Mouse (Mus musculus) telencephalon, adult 2 months (tissue): Measurements from ENCODE around the gene Tmem229a.
A peak's percentile ranks its signal among the peaks of the same experiment; 100 is the strongest.

ENCODE experiments used
- DNase-seq: peaks from one replicate; pipeline ENCODE4 v3.0.0-alpha.2; 2011; ENCODE audit warnings: low read depth, low spot score

Tmem229a gene

DNA sequence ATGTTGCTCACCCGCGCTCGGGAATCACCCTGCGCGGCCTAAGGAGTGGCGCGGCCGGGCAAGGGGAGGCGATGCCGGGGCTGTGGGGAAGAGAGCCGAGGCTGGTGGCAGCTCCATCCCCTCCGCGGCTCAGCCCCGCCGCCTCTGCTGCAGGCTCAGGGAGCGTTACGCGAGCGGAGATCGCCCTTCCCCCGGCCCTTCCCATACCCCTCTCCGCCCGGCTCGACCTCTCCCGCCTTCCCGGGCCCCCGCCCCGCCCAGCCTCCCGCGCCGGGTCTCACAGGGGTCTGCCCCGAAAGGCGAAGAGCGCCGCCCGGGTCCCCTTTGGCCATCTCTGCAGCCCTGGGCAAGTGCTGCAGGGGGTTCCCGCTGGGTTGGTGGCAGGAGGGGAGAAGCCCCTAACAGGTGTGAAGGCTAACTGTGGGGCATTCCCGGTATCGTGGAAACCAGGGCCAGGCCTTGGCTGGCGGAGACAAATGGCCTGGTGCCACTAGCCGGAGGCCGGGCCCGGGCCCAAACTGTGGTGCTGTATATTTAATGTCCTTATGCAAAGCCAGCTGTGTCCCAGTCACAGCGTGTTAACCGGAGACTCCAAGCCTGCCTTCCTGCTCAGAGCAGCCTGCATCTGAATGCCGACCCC lies at the start of gene Tmem229a:
TSS of gene Tmem229a (minus strand) at position 352 of the 640 bp plus-strand sequence.
- DNase-seq = peak; percentile 60

DNA sequence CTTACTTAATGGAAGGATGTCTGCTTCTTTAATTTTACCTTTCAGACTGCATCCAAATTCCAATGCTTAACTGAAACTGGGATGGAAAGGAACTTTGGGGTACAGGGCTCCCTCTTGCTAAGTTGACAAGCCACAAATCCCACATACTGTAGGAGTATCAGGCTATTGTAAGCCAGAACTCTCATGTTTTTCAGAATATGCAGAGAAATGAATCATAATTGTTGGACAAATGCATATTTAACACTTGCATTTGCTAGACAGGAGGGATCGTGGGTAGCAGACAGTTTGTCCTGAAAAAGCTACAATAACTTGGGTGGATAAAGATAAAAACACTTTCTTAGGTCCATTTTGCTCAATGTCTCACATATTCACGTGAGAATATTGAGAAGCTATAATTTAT lies 37.7 kb upstream of the Tmem229a start:
- DNase-seq = peak; percentile 40

GRCm38 (mm10) chr6:24989836-24990235 lies 33.7 kb upstream of the Tmem229a start:
- no peak for DNase-seq

GRCm38 (mm10) chr6:24976176-24976575 lies 20.1 kb upstream of the Tmem229a start:
- no peak for DNase-seq

DNA sequence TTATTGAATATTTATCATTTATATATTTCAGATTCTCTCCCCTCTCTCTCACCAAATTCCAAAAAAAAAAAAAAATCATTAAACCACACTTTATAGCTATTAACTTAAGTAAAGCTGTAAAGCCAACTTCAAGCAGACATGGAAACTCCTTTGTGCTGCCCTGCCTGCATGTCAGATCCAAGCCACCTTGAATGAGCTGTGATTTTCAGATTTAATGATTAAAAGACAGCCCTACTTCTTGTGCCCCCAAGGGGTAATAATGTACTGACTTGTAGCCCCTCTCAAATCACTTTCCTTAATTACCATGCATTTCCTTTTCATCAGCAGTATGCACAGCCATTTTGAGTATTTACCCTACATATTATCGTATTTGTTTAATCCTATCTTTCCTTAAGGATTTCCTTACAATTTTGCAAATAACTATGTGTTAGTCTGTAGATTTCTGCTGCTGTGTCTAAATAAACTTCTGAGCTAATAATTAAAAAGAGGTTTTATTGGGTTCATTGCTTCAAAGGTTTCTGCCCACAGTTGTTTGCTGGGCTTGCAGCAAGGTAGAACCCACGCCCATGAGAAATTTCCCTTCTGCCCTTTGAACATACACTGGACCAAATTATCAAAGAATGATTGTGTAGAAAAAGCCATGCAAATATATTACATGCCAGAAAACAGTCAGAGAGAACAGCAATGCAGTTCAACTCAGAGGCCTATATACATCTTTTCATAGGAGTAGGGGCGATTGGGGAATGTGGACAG lies 12.6 kb upstream of the Tmem229a start:
- DNase-seq = no peak

GRCm38 (mm10) chr6:24967726-24968125 lies 11.6 kb upstream of the Tmem229a start:
- no peak for DNase-seq

DNA sequence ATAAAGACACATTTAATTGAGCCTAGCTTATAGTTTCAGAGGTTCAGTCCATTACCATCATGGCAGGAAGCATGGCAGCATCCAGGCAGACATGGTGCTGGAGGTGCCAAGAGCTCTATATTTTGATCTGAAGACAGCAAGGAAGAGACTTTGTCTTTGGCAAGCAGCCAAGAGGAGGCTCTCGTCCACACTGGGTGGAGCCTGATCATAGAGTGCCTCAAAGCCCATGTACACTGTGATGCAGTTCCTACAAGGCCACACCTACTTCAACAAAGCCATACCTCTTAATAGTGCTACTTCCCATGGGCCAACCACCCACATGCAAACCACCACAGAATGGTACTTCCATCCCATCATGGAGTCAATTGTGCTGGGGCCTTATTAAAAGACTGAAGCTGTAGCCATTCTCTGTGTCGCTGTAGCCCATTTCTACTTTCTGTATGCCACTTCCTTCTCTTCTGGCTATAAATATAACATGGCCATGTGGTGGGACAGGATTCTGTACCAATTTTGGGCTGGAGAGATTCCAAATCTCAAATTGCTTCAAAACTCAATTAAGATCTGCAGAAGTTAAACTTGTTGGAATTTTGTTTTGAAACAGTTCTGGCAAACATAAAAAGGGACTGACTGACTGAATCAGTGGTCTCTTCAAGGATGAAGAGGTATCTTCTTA lies 10.0 kb upstream of the Tmem229a start:
- no peak for DNase-seq

- DNase-seq = no peak
Observed at GRCm38 (mm10) chr6:24963754-24964153, 7.7 kb upstream of the Tmem229a start.

- DNase-seq = no peak
Observed at GRCm38 (mm10) chr6:24956586-24956973, 483 bp upstream of the Tmem229a start.

DNA sequence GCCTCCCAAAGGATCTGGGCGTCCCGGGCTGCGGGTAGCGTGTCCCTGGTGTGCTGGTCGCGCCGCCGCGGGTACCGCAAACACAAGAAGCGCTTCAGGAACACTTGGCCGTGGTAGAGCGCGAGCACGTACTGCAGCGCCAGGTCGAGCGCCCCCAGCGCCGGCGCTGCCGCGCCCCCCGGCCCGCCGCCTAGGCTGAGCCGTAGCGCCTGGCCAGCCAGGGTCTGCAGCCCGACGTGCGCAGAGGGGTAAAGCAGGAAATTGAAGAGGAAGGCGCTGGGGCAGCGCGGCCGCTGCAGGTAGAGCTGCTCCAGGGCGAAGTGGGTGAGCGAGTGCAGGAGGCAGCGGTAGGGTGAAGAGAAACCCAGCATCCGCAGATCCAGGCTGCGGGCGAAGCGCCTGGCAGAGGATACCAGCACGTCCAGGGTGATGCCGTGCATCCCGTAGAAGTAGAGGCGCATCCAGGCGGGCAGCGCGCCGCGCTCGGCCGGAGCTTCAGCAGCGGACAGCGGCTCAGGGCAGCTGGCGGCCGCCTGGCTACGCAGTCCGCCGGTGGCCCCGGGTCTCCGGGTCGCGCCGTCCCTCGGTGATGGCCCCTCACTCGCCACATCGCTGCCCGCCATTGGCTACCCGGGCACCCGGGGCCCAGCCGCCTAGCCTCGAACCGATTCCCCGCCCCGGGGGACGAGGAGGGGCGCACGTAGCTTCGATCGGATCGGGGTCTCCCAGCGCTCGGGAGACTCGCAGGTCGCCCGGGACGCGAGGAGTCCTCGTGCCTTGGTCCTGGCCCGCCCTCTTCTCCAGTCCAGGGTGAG lies 759 bp downstream of the Tmem229a start:
- DNase-seq = no peak

GRCm38 (mm10) chr6:24954126-24954525 lies 2.0 kb downstream of the Tmem229a start:
- DNase-seq = no peak

- no peak for DNase-seq
Observed at GRCm38 (mm10) chr6:24952341-24952740, 3.8 kb downstream of the Tmem229a start.

DNA sequence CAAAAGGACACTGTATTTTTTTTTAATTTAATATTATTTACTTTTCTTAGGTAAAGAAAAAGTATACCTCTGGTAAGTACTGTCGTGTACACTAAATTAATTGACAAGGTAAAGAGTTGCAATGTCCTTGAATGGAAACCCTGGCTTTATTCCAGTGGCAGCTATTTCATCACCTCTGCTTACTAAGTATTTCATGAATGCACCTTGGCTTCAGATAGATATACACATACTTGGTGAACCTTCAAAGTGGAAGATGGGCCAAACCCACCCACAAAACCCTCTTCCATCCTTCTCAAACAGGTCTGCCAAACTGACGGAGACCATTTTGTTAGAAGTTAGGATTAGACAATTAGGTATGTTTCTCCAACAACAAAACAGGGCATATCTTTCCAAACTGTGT lies 5.4 kb downstream of the Tmem229a start:
- DNase-seq = no peak

DNA sequence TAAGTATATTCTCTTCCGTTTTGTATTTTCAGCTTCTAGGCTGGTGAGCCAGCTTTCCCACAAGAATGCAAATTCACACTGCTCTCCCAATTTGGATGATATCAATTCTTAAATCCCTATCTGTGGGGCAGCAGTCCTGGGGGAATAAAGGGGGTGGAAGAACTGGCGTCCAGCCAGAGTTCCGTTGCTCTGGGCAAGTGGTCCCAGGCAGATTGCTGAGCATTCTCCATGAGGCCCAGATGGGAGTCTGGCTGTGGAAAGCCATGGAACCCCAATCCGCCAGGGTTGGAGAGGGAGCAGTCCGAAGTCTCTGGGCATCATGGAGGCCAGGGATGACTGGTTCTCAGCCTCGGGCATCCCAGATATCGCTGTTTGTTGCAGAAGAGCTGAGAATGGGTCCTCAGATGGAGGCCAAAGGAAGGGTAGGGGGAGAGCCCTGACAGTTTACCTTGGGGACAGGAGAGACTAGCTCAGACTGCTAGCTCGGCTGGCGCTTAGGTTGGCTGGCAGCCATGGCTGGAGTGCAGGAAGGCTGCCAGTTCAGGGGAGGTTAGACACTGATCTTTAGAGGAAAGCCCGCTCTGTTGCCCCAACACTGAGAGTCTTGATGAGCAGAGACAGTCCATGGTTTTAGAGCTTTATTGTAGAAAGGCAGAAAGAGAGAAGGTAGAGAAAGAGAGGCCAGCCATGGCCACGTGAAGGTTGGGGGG lies 30.9 kb downstream of the Tmem229a start:
- DNase-seq = no peak

DNA sequence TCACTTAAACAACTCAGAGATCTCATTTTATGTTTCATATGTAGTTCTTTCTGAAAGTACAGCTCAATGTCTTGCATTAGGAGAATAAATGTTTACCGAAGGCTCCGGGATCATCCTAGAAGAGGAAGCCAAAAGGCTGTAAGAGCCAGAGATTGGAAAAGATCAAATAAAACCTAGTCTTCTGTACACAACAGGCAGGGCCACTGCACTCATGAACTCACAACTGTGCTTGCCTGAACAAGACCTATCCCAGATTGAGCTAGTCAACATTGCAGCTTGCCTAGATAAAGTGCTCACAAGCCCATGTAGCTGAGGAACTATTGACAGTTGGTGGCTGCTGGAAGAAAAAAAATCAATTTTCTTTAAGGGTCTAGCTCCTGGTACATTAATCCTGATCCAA lies 42.5 kb downstream of the Tmem229a start:
- no peak for DNase-seq

GRCm38 (mm10) chr6:24910728-24911105 lies 45.4 kb downstream of the Tmem229a start:
- DNase-seq = no peak

DNA sequence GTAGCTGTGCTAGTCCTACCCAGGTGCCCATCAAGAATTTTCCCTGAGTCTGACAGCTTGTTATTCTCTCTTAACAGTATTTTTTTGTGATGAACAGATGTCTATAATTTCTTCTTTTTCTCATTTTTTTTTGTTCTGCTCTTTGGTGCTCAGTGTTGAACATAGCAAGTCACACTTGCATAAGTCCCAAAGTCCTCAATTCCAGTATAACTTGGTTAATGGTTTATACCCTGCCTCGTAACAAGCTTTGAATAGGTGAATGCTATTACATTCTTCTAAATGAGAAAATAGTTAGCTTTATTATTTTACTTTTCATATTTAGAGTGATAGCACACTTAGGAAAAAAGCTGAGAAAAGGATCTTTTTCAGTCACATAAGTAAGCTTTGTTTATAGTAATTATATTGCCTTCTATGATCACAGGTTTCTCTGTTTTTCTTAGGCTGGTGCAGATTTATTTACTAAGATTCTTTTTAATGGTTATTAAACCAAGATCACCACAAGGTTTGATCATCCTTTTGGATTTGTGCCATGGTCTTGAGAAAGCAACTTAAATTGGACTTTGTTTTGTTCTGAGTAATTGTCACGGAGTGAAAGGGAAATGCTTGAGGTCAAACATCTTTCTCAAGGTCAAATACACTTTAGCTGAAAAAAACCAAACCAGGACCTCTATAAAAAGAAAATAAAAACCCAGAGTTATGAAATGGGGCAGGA lies 45.9 kb downstream of the Tmem229a start:
- no peak for DNase-seq

DNA sequence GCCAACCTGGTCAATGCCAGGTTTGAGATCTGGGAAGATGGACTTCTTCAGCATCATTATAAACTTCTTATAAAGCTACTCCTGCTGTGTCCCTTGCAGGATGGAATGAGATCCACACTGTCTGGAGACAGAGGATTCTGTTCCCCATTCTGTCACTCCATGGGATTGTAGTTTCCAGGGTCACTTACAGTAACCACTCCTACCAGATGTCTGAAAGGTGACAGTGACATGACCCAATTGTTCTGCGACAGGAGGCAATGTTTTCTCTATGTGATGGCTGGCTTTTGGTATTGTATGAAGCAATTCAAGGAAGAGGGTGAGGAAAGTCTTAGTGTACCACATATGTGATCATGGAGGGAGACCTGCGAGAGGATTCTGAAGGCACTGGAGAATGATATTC lies 48.3 kb downstream of the Tmem229a start:
- no peak for DNase-seq

GRCm38 (mm10) chr6:24905101-24905500 lies 51.0 kb downstream of the Tmem229a start:
- DNase-seq = no peak
